Mouse (Mus musculus): ENCODE measurements at regions not wholly inside any gene's neighbourhood (a gene's known extent, or its start where the extent isn't known, plus 50 kb on each side); places are given as distances from the start of the nearest gene placed in this dataset.

DNA sequence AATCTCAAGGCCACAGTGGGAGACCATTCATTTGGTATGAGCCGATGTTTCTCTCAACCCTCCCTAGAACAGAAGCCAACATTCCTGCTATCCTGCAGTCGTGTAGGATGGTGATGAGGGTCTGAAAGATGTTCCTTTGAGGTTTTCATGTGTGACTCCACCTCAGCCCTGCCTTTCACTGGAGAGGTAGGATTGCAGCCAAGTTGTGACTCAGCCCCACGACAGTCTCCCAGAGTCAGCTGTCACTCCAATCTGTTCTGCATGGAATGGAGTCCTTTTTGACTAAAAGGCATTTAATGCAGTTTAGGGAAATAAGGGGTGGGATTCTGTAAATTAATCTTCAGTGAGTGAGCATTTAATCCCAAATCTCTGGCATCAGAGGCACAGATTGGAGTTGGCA is 706.5 kb downstream of the Tmem132b start:
- peaks cover 56% of the 10 kb centered on the region for H3K9me3 ChIP-seq (replicated peaks; ENCODE audit: low read length)
- H3K4me2 ChIP-seq (ENCODE audit: insufficient read depth, low read depth, poor library complexity, severe bottlenecking) = no peak overlapping the region
- no peaks in the 10 kb centered on the region for H3K27me3 ChIP-seq (replicated peaks)
- H3K27ac ChIP-seq (ENCODE audit: insufficient read depth, low read depth) = no peak overlapping the region
- in situ Hi-C loops (cut with MboI; ENCODE audit: low pct_ligation_motif_present, low pct_unique_long_range_greater_than_20kb, low sequenced_read_pairs) (no loop called here), dilution Hi-C loops (cut with MboI; ENCODE audit: extremely low pct_ligation_motif_present, extremely low pct_unique_long_range_greater_than_20kb, low sequenced_read_pairs) (no loop called here)
- no peaks in the 10 kb centered on the region for H3K4me1 ChIP-seq (ENCODE audit: control insufficient read depth in 1 of 2, insufficient read depth in 2 of 2)
- DNase-seq (ENCODE audit: extremely low read depth) = no peak
- TF ChIP-seq ZMIZ1 (IDR thresholded peaks at IDR 0.05; ENCODE audit: low read depth, low read length) = no peak
- no peaks in the 10 kb centered on the region for H3K36me3 ChIP-seq (replicated peaks in 1 of 2; ENCODE audit: control insufficient read depth in 1 of 2, insufficient read depth in 1 of 2, low read length in 1 of 2)
- no peaks in the 10 kb centered on the region for H3K79me2 ChIP-seq (replicated peaks; ENCODE audit: control insufficient read depth, extremely low read depth, insufficient read depth, poor library complexity, severe bottlenecking)
- no peak overlapping the region for H3K9ac ChIP-seq (ENCODE audit: insufficient read depth, low read depth)
- no peak overlapping the region for H3K4me3 ChIP-seq (replicated peaks in 1 of 3; ENCODE audit: low read depth in 2 of 3, low read length in 2 of 3, poor library complexity in 1 of 3)

DNA sequence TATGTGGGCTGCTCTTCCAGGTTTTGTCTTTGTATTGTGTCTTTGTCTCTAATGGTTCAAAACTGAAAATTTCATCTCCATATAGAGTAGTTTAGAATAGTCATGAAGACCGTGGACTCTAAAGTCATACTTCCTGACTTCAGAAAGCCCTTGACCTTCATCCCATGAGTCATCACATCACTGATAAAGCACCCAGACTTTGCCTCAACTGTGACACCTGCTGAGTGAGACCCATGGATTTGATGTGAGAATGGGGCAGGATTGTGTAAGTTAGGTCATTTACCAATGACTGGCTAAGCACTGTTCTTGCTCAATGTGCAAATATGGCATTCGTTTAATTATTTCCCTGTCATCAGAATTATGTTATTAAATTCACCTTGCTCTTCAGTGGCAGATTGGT is 714.2 kb downstream of the Tmem132b start:
- Histone ChIP-seq H3K4me2 (ENCODE audit: insufficient read depth, low read depth, poor library complexity, severe bottlenecking) (no peak overlapping the region), H3K36me3 (replicated peaks in 1 of 2; ENCODE audit: control insufficient read depth in 1 of 2, insufficient read depth in 1 of 2, low read length in 1 of 2) (no peaks in the 10 kb centered on the region), H3K27ac (ENCODE audit: insufficient read depth, low read depth) (no peak overlapping the region), H3K79me2 (replicated peaks; ENCODE audit: control insufficient read depth, extremely low read depth, insufficient read depth, poor library complexity, severe bottlenecking) (no peaks in the 10 kb centered on the region), H3K27me3 (replicated peaks) (no peaks in the 10 kb centered on the region), H3K4me1 (ENCODE audit: control insufficient read depth in 1 of 2, insufficient read depth in 2 of 2) (no peaks in the 10 kb centered on the region), H3K9me3 (replicated peaks; ENCODE audit: low read length) (peaks cover 67% of the 10 kb centered on the region), H3K9ac (ENCODE audit: insufficient read depth, low read depth) (no peak overlapping the region), H3K4me3 (replicated peaks in 1 of 3; ENCODE audit: low read depth in 2 of 3, low read length in 2 of 3, poor library complexity in 1 of 3) (no peak overlapping the region)
- dilution Hi-C loops (cut with MboI; ENCODE audit: extremely low pct_ligation_motif_present, extremely low pct_unique_long_range_greater_than_20kb, low sequenced_read_pairs) = no loop called here
- in situ Hi-C loops (cut with MboI; ENCODE audit: low pct_ligation_motif_present, low pct_unique_long_range_greater_than_20kb, low sequenced_read_pairs) = no loop called here
- no peak for DNase-seq (ENCODE audit: extremely low read depth)
- TF ChIP-seq JUND (conservative IDR thresholded peaks at IDR 0.05; ENCODE audit: low read depth, low read length) (no peak), UBTF (IDR thresholded peaks at IDR 0.05; ENCODE audit: low read depth, low read length) (no peak), CHD2 (IDR thresholded peaks at IDR 0.05; ENCODE audit: low read length) (no peak), RCOR1 (conservative IDR thresholded peaks at IDR 0.05; ENCODE audit: low read depth, low read length) (no peak), TBP (conservative IDR thresholded peaks at IDR 0.05; ENCODE audit: low read depth, low read length) (no peak), ZKSCAN1 (IDR thresholded peaks at IDR 0.05; ENCODE audit: borderline replicate concordance, low read depth, low read length) (no peak), KAT2A (IDR thresholded peaks at IDR 0.05; ENCODE audit: insufficient replicate concordance, low read length) (no peak), CHD1 (IDR thresholded peaks at IDR 0.05; ENCODE audit: low read depth, low read length) (no peak)

DNA sequence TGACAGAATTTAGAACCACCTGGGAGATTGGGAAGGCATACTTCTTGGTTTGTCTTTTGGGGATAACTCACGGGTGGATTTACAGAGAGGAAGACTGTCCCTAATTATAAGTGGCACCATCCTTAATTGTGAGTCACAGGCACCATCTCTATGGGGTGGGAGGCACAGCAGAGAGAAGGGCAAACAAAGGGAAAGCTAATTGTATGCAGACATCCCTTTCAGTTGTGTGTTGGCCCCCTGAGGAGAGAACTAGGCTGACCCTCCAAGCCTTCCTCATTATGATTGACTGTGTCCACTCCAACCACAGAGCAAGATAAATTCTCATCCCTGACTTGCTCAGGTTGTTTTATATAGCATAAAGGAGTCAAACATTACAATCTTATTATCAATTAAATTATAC is 718.8 kb downstream of the Tmem132b start:
- dilution Hi-C loops (cut with MboI; ENCODE audit: extremely low pct_ligation_motif_present, extremely low pct_unique_long_range_greater_than_20kb, low sequenced_read_pairs) = no loop called here
- H3K9me3 ChIP-seq (replicated peaks; ENCODE audit: low read length) = peaks cover 69% of the 10 kb centered on the region
- DNase-seq (ENCODE audit: extremely low read depth) = no peak

More for the DNA sequence above, 718.8 kb downstream of the Tmem132b start:
- Histone ChIP-seq H3K4me3 (replicated peaks in 1 of 3; ENCODE audit: low read depth in 2 of 3, low read length in 2 of 3, poor library complexity in 1 of 3) (no peak overlapping the region), H3K9ac (ENCODE audit: insufficient read depth, low read depth) (no peak overlapping the region), H3K79me2 (replicated peaks; ENCODE audit: control insufficient read depth, extremely low read depth, insufficient read depth, poor library complexity, severe bottlenecking) (no peaks in the 10 kb centered on the region), H3K4me2 (ENCODE audit: insufficient read depth, low read depth, poor library complexity, severe bottlenecking) (no peak overlapping the region), H3K27me3 (replicated peaks) (no peaks in the 10 kb centered on the region), H3K27ac (ENCODE audit: insufficient read depth, low read depth) (no peak overlapping the region), H3K36me3 (replicated peaks in 1 of 2; ENCODE audit: control insufficient read depth in 1 of 2, insufficient read depth in 1 of 2, low read length in 1 of 2) (no peaks in the 10 kb centered on the region), H3K4me1 (ENCODE audit: control insufficient read depth in 1 of 2, insufficient read depth in 2 of 2) (no peaks in the 10 kb centered on the region)
- TF ChIP-seq GABPA (IDR thresholded peaks at IDR 0.05; ENCODE audit: insufficient replicate concordance, low read depth, low read length) (no peak), PAX5 (IDR thresholded peaks at IDR 0.05; ENCODE audit: low read length) (no peak), EP300 (IDR thresholded peaks at IDR 0.05; ENCODE audit: low read length) (no peak), ETS1 (conservative IDR thresholded peaks at IDR 0.05; ENCODE audit: low read depth, low read length) (no peak), NELFE (IDR thresholded peaks at IDR 0.05; ENCODE audit: low read depth, low read length) (no peak), SMC3 (IDR thresholded peaks at IDR 0.05; ENCODE audit: low read depth, low read length) (no peak), POLR2AphosphoS2 (IDR thresholded peaks at IDR 0.05; ENCODE audit: low read depth, low read length) (no peak), RAD21 (IDR thresholded peaks at IDR 0.05; ENCODE audit: low read depth, low read length) (no peak)
- in situ Hi-C loops (cut with MboI; ENCODE audit: low pct_ligation_motif_present, low pct_unique_long_range_greater_than_20kb, low sequenced_read_pairs) = no loop called here

All from CH12.LX (cell line).